Mouse (Mus musculus) ES-E14 (cell line): Measurements from ENCODE around the gene Slc35a3. TPM values are rescaled to one million over a fixed set of nuclear protein-coding genes. Genes with fewer than 3 reads are reported as not detected.
"Not testable (repeated sequence)": the region's sequence is repeated elsewhere in the genome, so short reads cannot be mapped to it uniquely, and the experiment has no call there.

ENCODE experiments used
- DNase-seq: peaks from one replicate; pipeline ENCODE4 v3.0.0-alpha.2; 2013; ENCODE audit warnings: low read depth, low spot score
- H3K27ac ChIP-seq: 2 replicates; pipeline ENCODE4 v1.5.1; 2012; ENCODE audit warnings: low read depth, mild to moderate bottlenecking, low read length, moderate library complexity, mixed read lengths; ENCODE audit not compliant: poor library complexity, insufficient read depth, severe bottlenecking
- H3K36me3 ChIP-seq: 2 replicates; pipeline ENCODE4 v1.6.1; 2012; ENCODE audit warnings: mild to moderate bottlenecking, low read length, moderate library complexity, mixed read lengths; ENCODE audit not compliant: control insufficient read depth, poor library complexity, insufficient read depth, severe bottlenecking
- H3K4me1 ChIP-seq, 2 experiments: fragments of 150-350 bp in 1 of 2; sonication (generic) in 1 of 2; 2 replicates each; pipeline ENCODE4 v1.6.1; 2012; ENCODE audit warnings: low read length in 2 of 2, mild to moderate bottlenecking in 1 of 2, mixed read lengths in 1 of 2; ENCODE audit not compliant: control insufficient read depth in 2 of 2, insufficient read depth in 2 of 2, poor library complexity in 1 of 2
- H3K4me3 ChIP-seq, 2 experiments: fragments of 150-350 bp in 1 of 2; sonication (generic) in 1 of 2; 2 replicates each; pipeline ENCODE4 v1.5.1; 2012; ENCODE audit warnings: low read length in 2 of 2, low read depth in 1 of 2, mild to moderate bottlenecking in 1 of 2, mixed read lengths in 1 of 2; ENCODE audit not compliant: insufficient read depth in 1 of 2, poor library complexity in 1 of 2, severe bottlenecking in 1 of 2
- H3K9ac ChIP-seq: 2 replicates; pipeline ENCODE4 v1.6.1; 2012; ENCODE audit warnings: low read depth, mild to moderate bottlenecking, low read length, mixed read lengths; ENCODE audit not compliant: poor library complexity, insufficient read depth, severe bottlenecking
- H3K9me3 ChIP-seq: fragments of 150-350 bp; sonication (generic); 2 replicates; pipeline ENCODE4 v1.6.1; 2012; ENCODE audit warnings: low read depth, mild to moderate bottlenecking, low read length; ENCODE audit not compliant: control insufficient read depth, insufficient read depth
- CHD2 ChIP-seq: IDR thresholded peaks from 2 replicates; pipeline ENCODE4 v1.6.1; 2014; ENCODE audit warnings: mild to moderate bottlenecking, low read depth, low read length, inconsistent platforms
- HCFC1 ChIP-seq: IDR thresholded peaks from 2 replicates; pipeline ENCODE4 v1.6.1; 2012; ENCODE audit warnings: low read length, inconsistent platforms, borderline replicate concordance; ENCODE audit not compliant: insufficient read depth
- MAFK ChIP-seq: IDR thresholded peaks from 2 replicates; pipeline ENCODE4 v1.6.1; 2014; ENCODE audit warnings: mild to moderate bottlenecking, low read depth, low read length, inconsistent platforms; ENCODE audit not compliant: insufficient read depth
- ZC3H11A ChIP-seq: IDR thresholded peaks from 2 replicates; pipeline ENCODE4 v1.6.1; 2012; ENCODE audit warnings: low read depth, mild to moderate bottlenecking, inconsistent platforms, low read length, borderline replicate concordance
- ZNF384 ChIP-seq: IDR thresholded peaks from 2 replicates; pipeline ENCODE4 v1.6.1; 2012; ENCODE audit warnings: low read depth, low read length, inconsistent platforms
- in situ Hi-C, 2 experiments: fragments of 600-800 bp; cut with MboI; formaldehyde crosslinking; loops; one replicate each; pipeline ENCODE4 v1.15.1; 2025; ENCODE audit warnings: low sequenced_read_pairs in 2 of 2, inconsistent platforms in 1 of 2; ENCODE audit not compliant: unreplicated experiment in 2 of 2
- total RNA-seq: library from RNA; depleted of rRNA; stranded (reverse); fragments of 300-350 nt; gene quantifications from 2 replicates; pipeline ENCODE4 v1.2.3, GENCODE M21; 2012

The Slc35a3 gene
- total RNA-seq, 1 experiment, result 20.1 TPM

- 0 out of 4 replicates have a peak, but pooled peaks cover 0 to 2% of the 10 kb centered on the region in 2 experiments for H3K4me1 ChIP-seq
- DNase-seq, result no peak
- H3K27ac ChIP-seq, result no peak overlapping the region
- no peak overlapping the region for H3K9ac ChIP-seq
- in situ Hi-C loops, result no loop called here
- no peaks in the 10 kb centered on the region for H3K36me3 ChIP-seq
- H3K4me3 ChIP-seq, result no peak overlapping the region
- no peak for TF ChIP-seq ZC3H11A
- TF ChIP-seq HCFC1, result no peak
- TF ChIP-seq ZNF384, result no peak
- no peaks in the 10 kb centered on the region for H3K9me3 ChIP-seq
Observed at GRCm38 (mm10) chr3:116694955-116695665, 17.5 kb downstream of the Slc35a3 start.

- H3K27ac ChIP-seq, result no peak overlapping the region
- TF ChIP-seq ZC3H11A (no peak), HCFC1 (no peak), MAFK (no peak), CHD2 (no peak), ZNF384 (no peak)
- in situ Hi-C loops, result no loop called here
Observed at GRCm38 (mm10) chr3:116694312-116694711, 18.3 kb downstream of the Slc35a3 start.

GRCm38 (mm10) chr3:116681160-116681559, 31.5 kb downstream of the Slc35a3 start, which contains the start of gene Gm43191:
Gm43191 (minus strand) TSS chr3:116681260.
- in situ Hi-C loops, result no loop called here
- no peaks in the 10 kb centered on the region for H3K4me1 ChIP-seq
- no peaks in the 10 kb centered on the region for H3K9me3 ChIP-seq
- TF ChIP-seq CHD2, result no peak
- no peak for TF ChIP-seq MAFK
- no peak for TF ChIP-seq HCFC1
- no peak for TF ChIP-seq ZNF384
- TF ChIP-seq ZC3H11A, result no peak
- H3K9ac ChIP-seq, result no peak within 1 kb of the TSS
- H3K36me3 ChIP-seq, result no peaks in the 10 kb centered on the region
- H3K4me3 ChIP-seq, result no peak within 1 kb of the TSS
- no peak for DNase-seq
- H3K27ac ChIP-seq, result no peak within 1 kb of the TSS

More at GRCm38 (mm10) chr3:116694312-116694711, 18.3 kb downstream of the Slc35a3 start:
- Histone ChIP-seq H3K9me3 (no peaks in the 10 kb centered on the region), H3K36me3 (no peaks in the 10 kb centered on the region), H3K4me3 (no peak overlapping the region), H3K9ac (no peak overlapping the region), H3K4me1 (0 out of 4 replicates have a peak, but pooled peaks cover 0 to 2% of the 10 kb centered on the region in 2 experiments)
- no peak for DNase-seq

GRCm38 (mm10) chr3:116664281-116664680, 48.4 kb downstream of the Slc35a3 start:
- H3K9ac ChIP-seq, DNase-seq, in situ Hi-C loops, H3K4me3 ChIP-seq, H3K36me3 ChIP-seq, H3K27ac ChIP-seq, H3K9me3 ChIP-seq: not testable (repeated sequence)
- H3K4me1 ChIP-seq, result peaks cover 10 to 11% of the 10 kb centered on the region in 2 experiments

GRCm38 (mm10) chr3:116662463-116662863, 50.2 kb downstream of the Slc35a3 start, which contains the start of gene Mfsd14a:
Mfsd14a (minus strand) TSS chr3:116662677.
- Histone ChIP-seq H3K36me3 (no peaks in the 10 kb centered on the region), H3K9ac (peak within 1 kb of the TSS; percentile 98), H3K9me3 (no peaks in the 10 kb centered on the region), H3K4me3 (peak within 1 kb of the TSS; percentile 93 to 97), H3K4me1 (peaks cover 12 to 20% of the 10 kb centered on the region in 2 experiments), H3K27ac (peak within 1 kb of the TSS; percentile 82)
- in situ Hi-C loops, result no loop called here
- DNase-seq, result peak; percentile 85
- TF ChIP-seq HCFC1, result no peak
- no peak for TF ChIP-seq ZC3H11A
- TF ChIP-seq CHD2, result no peak
- no peak for TF ChIP-seq MAFK
- no peak for TF ChIP-seq ZNF384
